Mouse (Mus musculus) retina, embryonic 14.5 days (tissue): ENCODE measurements around the gene Ankrd27.
A peak's percentile ranks its signal among the peaks of the same experiment; 100 is the strongest.
"Not testable (repeated sequence)": the region's sequence is repeated elsewhere in the genome, so short reads cannot be mapped to it uniquely, and the experiment has no call there.

Experiments
- DNase-seq: peaks from one replicate; pipeline ENCODE4 v3.0.0-alpha.2; 2015; ENCODE audit warnings: low spot score

Ankrd27 gene

DNA sequence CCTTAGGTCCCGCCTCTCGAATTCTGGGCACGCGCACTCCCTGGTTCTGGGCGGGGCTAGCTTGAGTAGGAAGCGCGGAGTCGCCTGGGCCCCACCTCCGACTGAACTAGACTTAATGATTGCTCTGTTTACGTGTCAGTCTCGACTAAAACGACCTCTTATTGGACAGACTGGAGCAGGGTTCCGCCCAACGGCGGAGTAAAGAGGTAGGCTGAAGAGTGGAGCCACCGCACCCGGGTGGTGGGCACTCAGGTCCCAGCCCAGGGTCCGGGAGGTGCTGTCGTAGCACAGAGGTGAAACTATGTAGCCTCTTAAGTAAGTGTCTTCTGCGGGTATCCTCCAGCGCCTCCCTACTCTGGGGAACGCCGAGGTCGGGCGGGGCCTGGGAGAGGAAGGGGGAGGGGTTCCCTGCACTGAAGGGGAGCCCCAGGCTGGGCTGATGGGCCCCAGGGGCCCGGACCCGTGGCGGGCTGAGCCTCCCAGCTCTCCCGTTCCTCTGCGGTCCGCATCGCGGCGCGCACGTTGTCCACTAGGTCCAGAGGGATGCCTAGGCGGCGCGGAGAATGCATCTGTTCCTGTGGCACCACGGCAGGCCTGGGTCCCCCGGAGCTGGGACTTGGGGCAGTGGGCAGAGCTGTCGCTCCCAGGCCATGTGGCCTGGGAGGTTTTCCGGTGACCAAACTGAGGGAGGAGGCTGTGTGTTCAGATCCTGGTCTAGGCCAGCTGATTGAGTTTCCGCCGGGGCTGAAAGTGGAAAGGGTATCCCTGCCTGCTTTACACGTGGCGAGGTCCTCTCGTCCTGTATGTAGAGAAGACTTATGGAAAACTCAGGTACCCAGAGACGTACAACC lies at the start of gene Ankrd27:
Gene Ankrd27, plus strand, starts transcription at position 190 of the 851 bp plus-strand sequence.
- DNase-seq, result peak; percentile 98

DNA sequence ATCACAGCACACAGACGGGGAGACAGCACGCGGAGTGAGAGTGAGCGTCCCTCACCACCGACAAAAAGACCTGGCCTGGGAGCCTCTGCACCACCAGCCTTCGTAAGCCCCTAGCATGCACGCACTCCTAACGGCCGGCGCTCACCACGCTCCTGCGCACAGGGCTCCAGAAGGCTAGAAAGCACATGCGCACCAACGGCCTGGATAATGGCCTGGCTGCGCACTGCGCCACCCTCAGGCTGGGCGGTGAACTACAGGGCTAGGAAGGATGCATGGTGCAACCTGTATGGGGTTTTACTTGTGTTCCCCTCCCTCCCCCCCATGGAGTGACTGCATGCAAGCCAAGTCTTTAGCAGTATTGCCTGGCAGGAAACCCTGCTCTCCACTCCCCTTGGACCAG lies 48.5 kb upstream of the Ankrd27 start, which contains the start of gene Tdrd12:
Gene Tdrd12, minus strand, starts transcription at position 184 of the 400 bp plus-strand sequence.
- DNase-seq, result no peak

GRCm38 (mm10) chr7:35545881-35546280 lies 40.2 kb upstream of the Ankrd27 start:
- DNase-seq, result peak; percentile 83

- peak; percentile 48 for DNase-seq
These were observed 32.1 kb upstream of the Ankrd27 start for GRCm38 (mm10) chr7:35553751-35554604.

- peak; percentile 49 for DNase-seq
These were observed 31.4 kb upstream of the Ankrd27 start for GRCm38 (mm10) chr7:35554605-35555175.

GRCm38 (mm10) chr7:35555224-35556204 lies 30.5 kb upstream of the Ankrd27 start:
- DNase-seq, result peak; percentile 90

DNA sequence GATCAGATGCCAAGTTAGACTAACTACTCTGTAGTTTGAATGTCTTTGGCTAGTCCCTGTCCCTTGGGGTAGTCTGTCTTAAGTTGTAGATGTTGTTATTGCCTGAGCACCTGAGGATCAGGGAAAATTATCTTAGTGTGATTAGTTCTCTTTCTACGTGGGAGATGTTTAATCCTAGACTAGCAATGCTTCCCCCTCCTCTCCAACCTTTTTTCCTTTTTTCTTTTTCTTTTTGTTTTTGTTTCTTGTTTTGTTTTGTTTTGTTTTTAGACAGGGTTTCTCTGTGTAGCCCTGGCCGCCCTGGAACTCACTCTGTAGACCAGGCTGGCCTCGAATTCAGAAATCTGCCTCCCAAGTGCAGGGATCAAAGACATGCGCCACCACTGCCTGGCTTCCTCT lies 29.8 kb upstream of the Ankrd27 start, which contains the start of gene Nudt19:
Gene Nudt19, minus strand, starts transcription at position 100 of the 399 bp plus-strand sequence.
- no peak for DNase-seq

DNA sequence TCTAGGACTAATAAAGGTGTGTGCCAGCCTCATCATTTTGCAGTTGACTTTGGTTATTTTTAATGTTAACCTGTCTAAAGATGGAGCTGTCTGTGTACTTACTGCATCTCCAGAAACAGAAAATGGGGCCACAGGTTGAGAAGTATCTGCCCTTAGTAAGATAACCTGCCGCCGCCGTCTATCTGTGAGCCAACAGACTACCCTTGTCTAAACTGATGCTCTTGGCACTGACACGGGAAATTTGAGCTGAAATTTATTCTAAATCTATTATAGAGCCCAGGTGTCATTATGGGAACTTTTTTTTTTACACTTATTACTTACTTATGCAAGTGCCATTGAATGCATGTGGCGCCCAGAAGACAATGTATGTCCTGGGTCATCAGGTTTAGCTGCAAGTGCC lies 29.1 kb upstream of the Ankrd27 start:
- no peak for DNase-seq

DNA sequence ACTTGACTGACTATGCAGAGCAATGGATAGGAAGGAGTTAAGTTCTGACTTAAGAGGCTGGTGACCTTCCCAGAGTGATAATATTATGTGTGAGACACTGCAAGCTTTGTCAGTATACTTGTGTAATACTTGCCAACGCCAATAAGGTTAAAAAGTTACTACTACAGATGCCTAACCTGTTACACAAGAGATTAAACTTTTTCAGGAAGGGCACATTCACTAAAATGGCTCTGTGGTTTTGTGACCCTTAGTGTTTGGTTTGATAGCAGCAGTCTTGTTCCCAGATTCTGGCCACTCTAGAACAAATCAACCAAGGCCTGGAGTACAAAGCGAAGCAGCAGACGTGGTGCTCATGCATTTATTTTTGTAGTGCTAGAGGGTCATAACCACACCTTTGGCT lies 28.5 kb upstream of the Ankrd27 start:
- DNase-seq, result no peak

DNA sequence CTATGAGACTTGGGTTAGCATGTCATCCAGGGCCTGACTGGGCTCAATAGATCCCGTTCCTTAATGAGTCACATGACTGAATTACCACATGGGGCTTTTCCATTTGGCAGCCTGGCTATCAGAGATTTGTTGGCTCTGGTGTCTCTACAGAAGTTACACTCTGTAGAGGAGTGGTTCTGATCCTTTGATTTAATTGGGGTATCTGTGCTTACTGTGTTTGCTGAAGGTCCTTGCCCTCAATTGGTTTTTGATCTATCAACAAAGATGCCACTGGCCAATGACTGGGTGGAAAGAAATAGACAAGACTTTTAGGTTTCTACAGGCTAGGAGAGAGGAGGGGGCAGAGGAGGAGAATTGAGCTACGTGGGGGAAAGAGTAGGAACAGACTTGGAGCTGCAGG lies 27.4 kb upstream of the Ankrd27 start:
- DNase-seq, result no peak

DNA sequence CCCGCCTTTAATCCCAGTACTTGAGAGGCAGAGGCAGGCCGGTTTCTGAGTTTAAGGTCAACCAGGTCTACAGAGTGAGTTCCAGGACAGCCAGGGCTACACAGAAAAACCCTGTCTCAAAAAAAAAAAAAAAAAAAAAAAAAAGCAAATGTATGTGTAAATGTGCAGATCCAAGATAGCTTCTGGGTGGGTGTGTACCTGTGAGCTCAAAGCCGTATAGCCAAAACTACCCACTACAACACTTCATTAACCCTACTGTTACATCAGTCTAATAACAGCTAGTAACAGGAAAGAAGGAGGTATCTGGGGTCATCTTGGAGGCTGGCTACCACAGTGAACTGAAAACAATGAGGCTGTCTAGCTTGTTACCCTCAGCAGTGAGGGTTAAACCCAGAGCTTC lies 26.2 kb upstream of the Ankrd27 start:
- no peak for DNase-seq

DNA sequence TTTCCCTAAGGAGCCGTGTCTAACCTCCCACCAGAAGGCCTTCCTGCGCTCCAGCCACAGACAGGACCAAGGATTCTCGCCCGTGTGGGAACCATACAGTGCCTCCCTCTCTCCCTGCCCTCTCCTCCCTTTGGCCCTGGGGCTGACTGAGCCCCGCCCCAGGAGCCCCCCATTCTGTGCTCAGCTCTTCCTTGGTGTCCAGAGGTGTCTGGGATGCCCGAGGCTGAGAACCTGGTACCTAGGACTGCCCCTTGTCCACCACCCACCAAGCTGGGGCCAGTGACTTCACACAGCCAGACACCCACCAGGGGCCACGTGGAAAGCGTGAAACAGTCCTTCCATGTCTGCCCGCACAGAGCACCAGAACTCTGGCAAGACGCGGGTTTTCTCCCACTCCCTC lies 23.0 kb upstream of the Ankrd27 start:
- DNase-seq, result no peak

DNA sequence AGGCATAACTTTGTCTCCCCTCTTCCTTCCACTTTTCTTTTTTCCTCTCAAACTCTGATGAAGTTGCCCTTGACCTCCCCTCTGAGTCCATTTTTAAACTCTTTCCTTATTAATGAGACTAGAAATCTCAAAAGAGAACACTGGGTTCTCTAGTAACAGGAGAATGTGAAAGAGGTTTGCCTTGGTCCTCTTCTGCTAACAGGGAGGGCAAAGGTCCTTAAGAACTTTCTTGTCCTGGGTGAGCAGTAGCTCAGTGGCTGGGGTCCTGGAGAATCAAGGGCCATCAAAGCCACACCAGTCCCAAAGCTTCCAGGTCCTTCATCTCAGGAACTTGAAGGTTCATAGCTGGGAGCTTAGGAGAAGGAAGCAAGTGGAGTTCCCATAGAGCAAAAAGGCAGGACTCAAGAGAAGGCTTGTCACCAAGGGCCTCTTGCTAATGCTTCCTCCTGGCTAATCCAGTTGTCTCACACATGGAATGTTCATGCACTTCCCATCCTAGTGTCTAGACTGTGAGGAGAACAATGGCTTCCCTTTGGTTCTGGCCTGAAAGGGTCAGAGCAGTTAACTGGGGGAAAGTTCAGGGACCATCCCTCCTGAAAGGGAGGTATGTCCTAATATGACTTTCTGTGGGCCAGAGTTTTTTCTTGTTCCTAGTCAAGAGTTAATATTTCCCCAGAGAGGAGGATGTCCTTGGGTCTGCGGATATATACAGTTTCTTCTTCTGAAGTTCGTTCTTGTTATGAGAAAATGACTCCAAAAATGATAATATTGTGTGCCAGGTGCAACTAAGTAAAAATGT lies 21.8 kb upstream of the Ankrd27 start:
- DNase-seq, result no peak

GRCm38 (mm10) chr7:35564872-35565271 lies 21.2 kb upstream of the Ankrd27 start:
- not testable (repeated sequence) for DNase-seq

GRCm38 (mm10) chr7:35565965-35566364 lies 20.1 kb upstream of the Ankrd27 start:
- DNase-seq, result not testable (repeated sequence)

GRCm38 (mm10) chr7:35569724-35570123 lies 16.3 kb upstream of the Ankrd27 start:
- DNase-seq, result not testable (repeated sequence)

- not testable (repeated sequence) for DNase-seq
These were observed 15.2 kb upstream of the Ankrd27 start for GRCm38 (mm10) chr7:35570883-35571282.

- peak; percentile 75 for DNase-seq
These were observed 6.2 kb upstream of the Ankrd27 start for GRCm38 (mm10) chr7:35579849-35580248.

- peak; percentile 35 for DNase-seq
These were observed 3.3 kb upstream of the Ankrd27 start for GRCm38 (mm10) chr7:35582719-35583118.

- DNase-seq, result peak; percentile 25
These were observed 2.5 kb upstream of the Ankrd27 start for GRCm38 (mm10) chr7:35583476-35584025.
